Mouse (Mus musculus) ovary, adult 10 weeks (tissue): ENCODE data around the gene Epha4. TPM values are rescaled to one million over a fixed set of nuclear protein-coding genes. Genes with fewer than 3 reads are reported as not detected.

Experiments
- polyA plus RNA-seq: library from polyadenylated mRNA; stranded (reverse); fragments of 350-450 nt; fragmentation: Illumina TruSeq; extraction: RNeasy Lipid Tissue Mini Kit (QIAGEN cat#74804); gene quantifications from one replicate; pipeline ENCODE4 v1.2.3, GENCODE M21; 2014

Gene Epha4
- 13.6 TPM for polyA plus RNA-seq

GRCm38 (mm10) chr1:77514963-77515650 lies at the start of gene Epha4:
Epha4 (minus strand) TSS chr1:77515088.

